Mouse (Mus musculus): ENCODE results near the gene Fbxo42.
A peak's percentile ranks its signal among the peaks of the same experiment; 100 is the strongest.

Fbxo42 gene

GRCm38 (mm10) chr4:141214337-141214851, 66.7 kb downstream of the Fbxo42 start:
- no peak for DNase-seq (ENCODE audit: low read depth, low spot score)

GRCm38 (mm10) chr4:141219583-141220213, 72.0 kb downstream of the Fbxo42 start:
- no peak for DNase-seq (ENCODE audit: low read depth, low spot score)

- no peak for DNase-seq (ENCODE audit: low read depth, low spot score)
Measured at GRCm38 (mm10) chr4:141221848-141222247, 74.1 kb downstream of the Fbxo42 start.

GRCm38 (mm10) chr4:141222752-141223151, 75.0 kb downstream of the Fbxo42 start:
- no peak for DNase-seq (ENCODE audit: low read depth, low spot score)

GRCm38 (mm10) chr4:141228687-141229086, 81.0 kb downstream of the Fbxo42 start:
- no peak for DNase-seq (ENCODE audit: low read depth, low spot score)

- no peak for DNase-seq (ENCODE audit: low read depth, low spot score)
Measured at GRCm38 (mm10) chr4:141233196-141233595, 85.5 kb downstream of the Fbxo42 start.

GRCm38 (mm10) chr4:141235537-141236111, 87.9 kb downstream of the Fbxo42 start:
- no peak for DNase-seq (ENCODE audit: low read depth, low spot score)

GRCm38 (mm10) chr4:141236856-141237255, 89.1 kb downstream of the Fbxo42 start:
- no peak for DNase-seq (ENCODE audit: low read depth, low spot score)

- no peak for DNase-seq (ENCODE audit: low read depth, low spot score)
Measured at GRCm38 (mm10) chr4:141238492-141239387, 91.0 kb downstream of the Fbxo42 start.

GRCm38 (mm10) chr4:141239388-141240125, 91.8 kb downstream of the Fbxo42 start, which contains the start of gene Arhgef19:
Gene Arhgef19 (plus strand): TSS chr4:141239499.
- peak; percentile 78 for DNase-seq (ENCODE audit: low read depth, low spot score)

GRCm38 (mm10) chr4:141240617-141241016, 92.9 kb downstream of the Fbxo42 start:
- no peak for DNase-seq (ENCODE audit: low read depth, low spot score)

GRCm38 (mm10) chr4:141241861-141242260, 94.1 kb downstream of the Fbxo42 start:
- no peak for DNase-seq (ENCODE audit: low read depth, low spot score)

GRCm38 (mm10) chr4:141242651-141243241, 95.0 kb downstream of the Fbxo42 start:
- DNase-seq (ENCODE audit: low read depth, low spot score), result no peak

- no peak for DNase-seq (ENCODE audit: low read depth, low spot score)
Measured at GRCm38 (mm10) chr4:141243636-141244035, 95.9 kb downstream of the Fbxo42 start.

- no peak for DNase-seq (ENCODE audit: low read depth, low spot score)
Measured at GRCm38 (mm10) chr4:141244401-141244800, 96.7 kb downstream of the Fbxo42 start.

- DNase-seq (ENCODE audit: low read depth, low spot score), result no peak
Measured at GRCm38 (mm10) chr4:141244931-141245425, 97.3 kb downstream of the Fbxo42 start.

GRCm38 (mm10) chr4:141246089-141246997, 98.6 kb downstream of the Fbxo42 start:
- no peak for DNase-seq (ENCODE audit: low read depth, low spot score)

- DNase-seq (ENCODE audit: low read depth, low spot score), result no peak
Measured at GRCm38 (mm10) chr4:141246998-141247350, 99.3 kb downstream of the Fbxo42 start.

GRCm38 (mm10) chr4:141247776-141248613, 100.3 kb downstream of the Fbxo42 start:
- no peak for DNase-seq (ENCODE audit: low read depth, low spot score)
